Mouse (Mus musculus) E14TG2a.4 (cell line): ENCODE measurements around the gene Mmp8.

Experiments
- H3K27me3 ChIP-seq: 2 replicates; pipeline ENCODE4 v1.6.1; 2014; ENCODE audit warnings: low read length, control low read depth; ENCODE audit not compliant: insufficient read depth
- H3K36me3 ChIP-seq: 2 replicates; pipeline ENCODE4 v1.6.1; 2014; ENCODE audit warnings: low read length, control low read depth; ENCODE audit not compliant: insufficient read depth
- H3K4me1 ChIP-seq: replicated peaks from 2 replicates; pipeline ENCODE4 v1.6.1; 2014; ENCODE audit warnings: low read depth, low read length, control low read depth
- H3K4me3 ChIP-seq: replicated peaks from 2 replicates; pipeline ENCODE4 v1.5.1; 2014; ENCODE audit warnings: mild to moderate bottlenecking, low read length
- H3K9me3 ChIP-seq: 2 replicates; pipeline ENCODE4 v1.6.1; 2014; ENCODE audit warnings: low read length, control low read depth
- CTCF ChIP-seq: conservative IDR thresholded peaks from 2 replicates; pipeline ENCODE4 v1.5.1; 2014; ENCODE audit warnings: low read length
- NANOG ChIP-seq: IDR thresholded peaks from 2 replicates; pipeline ENCODE4 v1.6.1; 2014; ENCODE audit warnings: borderline replicate concordance, low read length, mixed read lengths
- POU5F1 ChIP-seq: IDR thresholded peaks from 2 replicates; pipeline ENCODE4 v1.6.1; 2014; ENCODE audit warnings: low read length, borderline replicate concordance

Gene Mmp8

GRCm38 (mm10) chr9:7551943-7552342 is 6.3 kb upstream of the Mmp8 start:
- Histone ChIP-seq H3K4me3 (no peak overlapping the region), H3K4me1 (no peaks in the 10 kb centered on the region), H3K9me3 (no peaks in the 10 kb centered on the region), H3K27me3 (no peaks in the 10 kb centered on the region), H3K36me3 (no peaks in the 10 kb centered on the region)
- TF ChIP-seq CTCF, result no peak
- no peak for TF ChIP-seq POU5F1
- TF ChIP-seq NANOG, result no peak

GRCm38 (mm10) chr9:7553536-7553935 is 4.7 kb upstream of the Mmp8 start:
- Histone ChIP-seq H3K27me3 (no peaks in the 10 kb centered on the region), H3K4me3 (no peak overlapping the region), H3K9me3 (no peaks in the 10 kb centered on the region), H3K4me1 (no peaks in the 10 kb centered on the region), H3K36me3 (no peaks in the 10 kb centered on the region)
- TF ChIP-seq CTCF (no peak), POU5F1 (no peak)

- H3K4me3 ChIP-seq, result no peak overlapping the region
- no peaks in the 10 kb centered on the region for H3K27me3 ChIP-seq
- H3K36me3 ChIP-seq, result no peaks in the 10 kb centered on the region
- TF ChIP-seq CTCF (peak; percentile 62), POU5F1 (no peak), NANOG (no peak)
- H3K9me3 ChIP-seq, result no peaks in the 10 kb centered on the region
- H3K4me1 ChIP-seq, result no peaks in the 10 kb centered on the region
These were observed 3.9 kb upstream of the Mmp8 start for GRCm38 (mm10) chr9:7554382-7554781.

- no peak overlapping the region for H3K4me3 ChIP-seq
- no peaks in the 10 kb centered on the region for H3K36me3 ChIP-seq
- TF ChIP-seq POU5F1, result no peak
- no peak for TF ChIP-seq CTCF
- no peak for TF ChIP-seq NANOG
- H3K27me3 ChIP-seq, result no peaks in the 10 kb centered on the region
- H3K9me3 ChIP-seq, result no peaks in the 10 kb centered on the region
- H3K4me1 ChIP-seq, result no peaks in the 10 kb centered on the region
These were observed 1.8 kb downstream of the Mmp8 start for GRCm38 (mm10) chr9:7560026-7560425.

GRCm38 (mm10) chr9:7567376-7567775 is 9.1 kb downstream of the Mmp8 start:
- no peak for TF ChIP-seq NANOG
- TF ChIP-seq POU5F1, result no peak
- no peak for TF ChIP-seq CTCF
- H3K9me3 ChIP-seq, result no peaks in the 10 kb centered on the region
- no peaks in the 10 kb centered on the region for H3K27me3 ChIP-seq
- no peaks in the 10 kb centered on the region for H3K36me3 ChIP-seq
- no peaks in the 10 kb centered on the region for H3K4me1 ChIP-seq
- H3K4me3 ChIP-seq, result no peak overlapping the region

- H3K4me1 ChIP-seq, result no peaks in the 10 kb centered on the region
- no peak for TF ChIP-seq POU5F1
- TF ChIP-seq CTCF, result no peak
- TF ChIP-seq NANOG, result no peak
- H3K4me3 ChIP-seq, result no peak overlapping the region
- H3K36me3 ChIP-seq, result no peaks in the 10 kb centered on the region
- H3K9me3 ChIP-seq, result no peaks in the 10 kb centered on the region
- no peaks in the 10 kb centered on the region for H3K27me3 ChIP-seq
These were observed 9.7 kb downstream of the Mmp8 start for GRCm38 (mm10) chr9:7567923-7568322.

GRCm38 (mm10) chr9:7570485-7570884 is 12.2 kb downstream of the Mmp8 start:
- TF ChIP-seq CTCF, result no peak
- Histone ChIP-seq H3K4me1 (no peaks in the 10 kb centered on the region), H3K36me3 (no peaks in the 10 kb centered on the region), H3K27me3 (no peaks in the 10 kb centered on the region), H3K9me3 (no peaks in the 10 kb centered on the region), H3K4me3 (no peak overlapping the region)

GRCm38 (mm10) chr9:7571162-7571561 is 12.9 kb downstream of the Mmp8 start, which contains the start of gene Mmp27:
Gene Mmp27 (plus strand): TSS chr9:7571396.
- H3K4me3 ChIP-seq, result no peak within 1 kb of the TSS
- no peaks in the 10 kb centered on the region for H3K36me3 ChIP-seq
- H3K27me3 ChIP-seq, result no peaks in the 10 kb centered on the region
- no peaks in the 10 kb centered on the region for H3K9me3 ChIP-seq
- no peaks in the 10 kb centered on the region for H3K4me1 ChIP-seq
- no peak for TF ChIP-seq POU5F1
- TF ChIP-seq CTCF, result no peak
- TF ChIP-seq NANOG, result no peak

GRCm38 (mm10) chr9:7572188-7572587 is 13.9 kb downstream of the Mmp8 start:
- no peak overlapping the region for H3K4me3 ChIP-seq
- no peaks in the 10 kb centered on the region for H3K36me3 ChIP-seq
- H3K4me1 ChIP-seq, result no peaks in the 10 kb centered on the region
- H3K9me3 ChIP-seq, result no peaks in the 10 kb centered on the region
- no peaks in the 10 kb centered on the region for H3K27me3 ChIP-seq
- TF ChIP-seq NANOG (no peak), CTCF (no peak), POU5F1 (no peak)
